In genomic region chr7:44310285-44310877, GRCm38 (mm10) we compare ENCODE assay signal across 10 mouse cellular contexts. TPM values are rescaled to one million over a fixed set of nuclear protein-coding genes. Genes with fewer than 3 reads are reported as not detected.
A peak's percentile ranks its signal among the peaks of the same experiment; 100 is the strongest.
DNase-seq lines count a peak whose midpoint lies in the region; ATAC-seq lines count a peak whose summit lies in the region.
"Had no signal": no experiment of that assay in that cellular context is flagged by ENCODE, and none has a peak within 500 bp of the region (broad histone marks: within the 10 kb centered on the region; RNA-seq: fewer than 3 reads in every experiment).

No protein-coding gene starts in this region.

- ATAC-seq in forebrain, embryonic 13.5 days: peak; percentile 20; the same call in 1 of the 2 replicates
- peak; percentile 18 for ATAC-seq in neural tube, embryonic 15.5 days (ENCODE audit: low FRiP score)

- DNase-seq in adrenal gland, postnatal 25 days: peak; percentile 15
- no peak for DNase-seq in adrenal gland, adult 8-10 months
- DNase-seq in retina, postnatal 1 day: peak; percentile 18
- DNase-seq in retina, embryonic 14.5 days (ENCODE audit: low spot score): no peak
- DNase-seq in limb, embryonic 10.5 days (ENCODE audit: low spot score): peak; percentile 56
- DNase-seq in thymus, postnatal 14 days: no peak

- H3K9me3 ChIP-seq in forebrain, embryonic 13.5 days (replicated peaks): no peaks in the 10 kb centered on the region
- no peaks in the 10 kb centered on the region for H3K9me3 ChIP-seq in limb, embryonic 10.5 days (replicated peaks)
- no peaks in the 10 kb centered on the region for H3K9me3 ChIP-seq in neural tube, embryonic 15.5 days (replicated peaks)

- peak overlapping the region; percentile 59 for H3K4me3 ChIP-seq in forebrain, embryonic 13.5 days
- H3K4me3 ChIP-seq in limb, embryonic 10.5 days: peak overlapping the region; percentile 61
- H3K4me3 ChIP-seq in neural tube, embryonic 15.5 days (replicated peaks): peak overlapping the region; percentile 71

- peak overlapping the region; percentile 94 for H3K4me2 ChIP-seq in forebrain, embryonic 13.5 days
- peak overlapping the region; percentile 88 for H3K4me2 ChIP-seq in neural tube, embryonic 15.5 days

- peaks cover 27% of the 10 kb centered on the region for H3K4me1 ChIP-seq in forebrain, embryonic 13.5 days
- H3K4me1 ChIP-seq in limb, embryonic 10.5 days: peaks cover 53% of the 10 kb centered on the region
- peaks cover 44% of the 10 kb centered on the region for H3K4me1 ChIP-seq in neural tube, embryonic 15.5 days

- H3K27ac ChIP-seq in forebrain, embryonic 13.5 days: peak overlapping the region; percentile 57
- peak overlapping the region; percentile 75 for H3K27ac ChIP-seq in limb, embryonic 10.5 days
- peak overlapping the region; percentile 81 for H3K27ac ChIP-seq in neural tube, embryonic 15.5 days (replicated peaks)

- no peaks in the 10 kb centered on the region for H3K27me3 ChIP-seq in forebrain, embryonic 13.5 days
- H3K27me3 ChIP-seq in limb, embryonic 10.5 days (ENCODE audit: low read depth, poor library complexity, severe bottlenecking): peaks cover 81% of the 10 kb centered on the region
- no peaks in the 10 kb centered on the region for H3K27me3 ChIP-seq in neural tube, embryonic 15.5 days (replicated peaks)

- peaks cover 17% of the 10 kb centered on the region for H3K36me3 ChIP-seq in forebrain, embryonic 13.5 days (ENCODE audit: poor library complexity, severe bottlenecking)
- no peaks in the 10 kb centered on the region for H3K36me3 ChIP-seq in limb, embryonic 10.5 days
- H3K36me3 ChIP-seq in neural tube, embryonic 15.5 days: peaks cover 29% of the 10 kb centered on the region

- under 1% methylated on average over 35 of the region's 40 CpGs for WGBS in forebrain, embryonic 13.5 days
- WGBS in limb, embryonic 10.5 days: 1% methylated on average over 40 of the region's 40 CpGs
- WGBS in neural tube, embryonic 15.5 days: under 1% methylated on average over 31 of the region's 40 CpGs

- H3K9ac ChIP-seq in forebrain, embryonic 13.5 days: peak overlapping the region; percentile 81
- peak overlapping the region; percentile 77 for H3K9ac ChIP-seq in neural tube, embryonic 15.5 days (replicated peaks)

RNA-seq across cellular contexts. Expression of gene Shank1, which starts 0.3 kb away (rescaled TPM):
- 8.5 and 10.4 TPM in 2 replicates for total RNA-seq in adrenal gland, postnatal 25 days (2021)
- 10 to 100 TPM in 3 of 4 experiments, 1 to 10 TPM in 1; 9.3 to 17.6 (median 14.3) TPM for total RNA-seq in adrenal gland, adult 8-10 months (2022)
- 13.2 and 15.1 TPM in 2 replicates for polyA plus RNA-seq in forebrain, embryonic 13.5 days (2015; fragmentation: Nextera tagmentation; extraction: Ambion mirVana)
- 0.31 and 0.40 TPM in 2 replicates for polyA plus RNA-seq in limb, embryonic 10.5 days (2016; fragmentation: Nextera tagmentation; extraction: Ambion mirVana)
- 38.1 and 47.6 TPM in 2 replicates for polyA plus RNA-seq in neural tube, embryonic 15.5 days (2015; fragmentation: Nextera tagmentation; extraction: Ambion mirVana)

RNA-seq across cellular contexts. Expression of gene Clec11a, which starts 3.7 kb away (rescaled TPM):
- total RNA-seq in adrenal gland, postnatal 25 days (2021): 3.4 and 3.6 TPM in 2 replicates
- 1 to 10 TPM; 4.1 to 6.0 (median 5.1) TPM for total RNA-seq in adrenal gland, adult 8-10 months (2022)
- 3.0 and 3.4 TPM in 2 replicates for polyA plus RNA-seq in forebrain, embryonic 13.5 days (2015; fragmentation: Nextera tagmentation; extraction: Ambion mirVana)
- polyA plus RNA-seq in limb, embryonic 10.5 days (2016; fragmentation: Nextera tagmentation; extraction: Ambion mirVana): 1.1 and 1.7 TPM in 2 replicates
- 4.8 and 5.5 TPM in 2 replicates for polyA plus RNA-seq in neural tube, embryonic 15.5 days (2015; fragmentation: Nextera tagmentation; extraction: Ambion mirVana)

RNA-seq across cellular contexts. Expression of gene Gm15517, which starts 49.1 kb away (rescaled TPM):
- not detected in 2 replicates for total RNA-seq in adrenal gland, postnatal 25 days (2021)
- not detected for total RNA-seq in adrenal gland, adult 8-10 months (2022)
- polyA plus RNA-seq in forebrain, embryonic 13.5 days (2015; fragmentation: Nextera tagmentation; extraction: Ambion mirVana): not detected in 2 replicates
- not detected in 2 replicates for polyA plus RNA-seq in limb, embryonic 10.5 days (2016; fragmentation: Nextera tagmentation; extraction: Ambion mirVana)
- polyA plus RNA-seq in neural tube, embryonic 15.5 days (2015; fragmentation: Nextera tagmentation; extraction: Ambion mirVana): not detected in 2 replicates
- total RNA-seq: heart, postnatal 36 days had no signal
- polyA plus RNA-seq: C2C12 had no signal

RNA-seq across cellular contexts. Expression of gene Acp4, which starts 53.2 kb away (rescaled TPM):
- total RNA-seq in adrenal gland, postnatal 25 days (2021): not detected in 2 replicates
- total RNA-seq in adrenal gland, adult 8-10 months (2022): not detected
- polyA plus RNA-seq in forebrain, embryonic 13.5 days (2015; fragmentation: Nextera tagmentation; extraction: Ambion mirVana): 0.14 and 0.21 TPM in 2 replicates
- 0.15 and 0.18 TPM in 2 replicates for polyA plus RNA-seq in limb, embryonic 10.5 days (2016; fragmentation: Nextera tagmentation; extraction: Ambion mirVana)
- polyA plus RNA-seq in neural tube, embryonic 15.5 days (2015; fragmentation: Nextera tagmentation; extraction: Ambion mirVana): 0.11 and 0.15 TPM in 2 replicates
- total RNA-seq: heart, postnatal 36 days had no signal
- polyA plus RNA-seq: C2C12 had no signal

Comparison
In these comparisons a context has a peak if more than half of its experiments do, and no peak if none do; other contexts are left out.
1. DNase-seq: peak in adrenal gland, postnatal 25 days (single experiment), retina, postnatal 1 day (single experiment) and limb, embryonic 10.5 days (single experiment); none in adrenal gland, adult 8-10 months (single experiment), retina, embryonic 14.5 days (single experiment) and thymus, postnatal 14 days (single experiment).
2. RNA of gene Shank1, which starts 0.3 kb away (polyA plus RNA-seq): 38.1 to 47.6 TPM in neural tube, embryonic 15.5 days and 13.2 to 15.1 TPM in forebrain, embryonic 13.5 days; 0.31 to 0.40 TPM in limb, embryonic 10.5 days; every median in the first group is over 10 times any median in the second.
3. Peak in every context shown above with its lines, with median percentiles within 50 percentile points of each other: H3K27ac ChIP-seq and H3K4me3 ChIP-seq.